Mouse (Mus musculus): ENCODE data around the gene AI464131. TPM values are rescaled to one million over a fixed set of nuclear protein-coding genes. Genes with fewer than 3 reads are reported as not detected.

Gene AI464131
- polyA plus RNA-seq, 1 experiment from 2014 or later, result 6.6 TPM

- no peak for ATAC-seq (ENCODE audit: insufficient number of reproducible peaks, low FRiP score, low TSS enrichment, low read depth)
- peaks cover 35% of the 10 kb centered on the region for H3K4me1 ChIP-seq
- H3K27me3 ChIP-seq, result peaks cover 66% of the 10 kb centered on the region
- no peaks in the 10 kb centered on the region for H3K36me3 ChIP-seq
- no peak overlapping the region for H3K4me3 ChIP-seq
- 72% methylated on average over 5 of the region's 5 CpGs for WGBS
- no peak overlapping the region for H3K4me2 ChIP-seq
- H3K9me3 ChIP-seq, result no peaks in the 10 kb centered on the region
- H3K9ac ChIP-seq, result no peak overlapping the region
- H3K27ac ChIP-seq, result no peak overlapping the region
Measured at GRCm38 (mm10) chr4:41504325-41504724, 1.4 kb upstream of the AI464131 start.

- H3K36me3 ChIP-seq, result no peaks in the 10 kb centered on the region
- ATAC-seq (ENCODE audit: insufficient number of reproducible peaks, low FRiP score, low TSS enrichment, low read depth), result peak; percentile 50
- peak overlapping the region; percentile 33; the same call in 1 of the 2 replicates for H3K9ac ChIP-seq
- H3K9me3 ChIP-seq, result no peaks in the 10 kb centered on the region
- peak overlapping the region; percentile 47 for H3K27ac ChIP-seq
- H3K4me1 ChIP-seq, result peaks cover 48% of the 10 kb centered on the region
- peaks cover 71% of the 10 kb centered on the region for H3K27me3 ChIP-seq
- peak overlapping the region; percentile 43 for H3K4me3 ChIP-seq
- WGBS, result 10% methylated on average over 20 of the region's 20 CpGs
- H3K4me2 ChIP-seq, result peak overlapping the region; percentile 67
Measured at GRCm38 (mm10) chr4:41502171-41502940, 520 bp downstream of the AI464131 start.

- WGBS, result 65% methylated on average over 4 of the region's 4 CpGs
- H3K9ac ChIP-seq, result no peak overlapping the region
- no peaks in the 10 kb centered on the region for H3K9me3 ChIP-seq
- H3K27ac ChIP-seq, result no peak overlapping the region
- H3K27me3 ChIP-seq, result peaks cover 79% of the 10 kb centered on the region
- peaks cover 45% of the 10 kb centered on the region for H3K4me1 ChIP-seq
- no peak overlapping the region for H3K4me3 ChIP-seq
- no peak for ATAC-seq (ENCODE audit: insufficient number of reproducible peaks, low FRiP score, low TSS enrichment, low read depth)
- H3K4me2 ChIP-seq, result no peak overlapping the region
- no peaks in the 10 kb centered on the region for H3K36me3 ChIP-seq
Measured at GRCm38 (mm10) chr4:41500787-41501186, 2.1 kb downstream of the AI464131 start.

GRCm38 (mm10) chr4:41499619-41500018 lies 3.3 kb downstream of the AI464131 start:
- no peak for ATAC-seq (ENCODE audit: insufficient number of reproducible peaks, low FRiP score, low TSS enrichment, low read depth)
- Histone ChIP-seq H3K9ac (no peak overlapping the region), H3K27ac (no peak overlapping the region), H3K27me3 (peaks cover 85% of the 10 kb centered on the region), H3K36me3 (no peaks in the 10 kb centered on the region), H3K4me1 (peaks cover 46% of the 10 kb centered on the region), H3K4me3 (no peak overlapping the region), H3K9me3 (no peaks in the 10 kb centered on the region), H3K4me2 (no peak overlapping the region)
- WGBS, result 61% methylated on average over 8 of the region's 8 CpGs

GRCm38 (mm10) chr4:41498921-41499391 lies 3.9 kb downstream of the AI464131 start:
- Histone ChIP-seq H3K9me3 (no peaks in the 10 kb centered on the region), H3K36me3 (no peaks in the 10 kb centered on the region), H3K4me1 (peaks cover 46% of the 10 kb centered on the region), H3K27me3 (peaks cover 85% of the 10 kb centered on the region), H3K27ac (no peak overlapping the region), H3K4me3 (peak overlapping the region; percentile 33), H3K9ac (no peak overlapping the region), H3K4me2 (peak overlapping the region; percentile 60)
- WGBS, result 11% methylated on average over 43 of the region's 43 CpGs
- no peak for ATAC-seq (ENCODE audit: insufficient number of reproducible peaks, low FRiP score, low TSS enrichment, low read depth)

GRCm38 (mm10) chr4:41497995-41498845 lies 4.7 kb downstream of the AI464131 start:
- peak overlapping the region; percentile 33 for H3K4me3 ChIP-seq
- H3K36me3 ChIP-seq, result no peaks in the 10 kb centered on the region
- H3K4me2 ChIP-seq, result peak overlapping the region; percentile 60
- H3K27me3 ChIP-seq, result peaks cover 85% of the 10 kb centered on the region
- H3K27ac ChIP-seq, result no peak overlapping the region
- no peak for ATAC-seq (ENCODE audit: insufficient number of reproducible peaks, low FRiP score, low TSS enrichment, low read depth)
- peaks cover 46% of the 10 kb centered on the region for H3K4me1 ChIP-seq
- H3K9ac ChIP-seq, result no peak overlapping the region
- H3K9me3 ChIP-seq, result no peaks in the 10 kb centered on the region
- WGBS, result 12% methylated on average over 72 of the region's 72 CpGs

GRCm38 (mm10) chr4:41497579-41497978 lies 5.3 kb downstream of the AI464131 start:
- H3K27me3 ChIP-seq, result peaks cover 86% of the 10 kb centered on the region
- H3K4me3 ChIP-seq, result peak overlapping the region; percentile 33
- no peak for ATAC-seq (ENCODE audit: insufficient number of reproducible peaks, low FRiP score, low TSS enrichment, low read depth)
- WGBS, result 7% methylated on average over 34 of the region's 34 CpGs
- H3K36me3 ChIP-seq, result no peaks in the 10 kb centered on the region
- no peaks in the 10 kb centered on the region for H3K9me3 ChIP-seq
- H3K4me2 ChIP-seq, result peak overlapping the region; percentile 60
- H3K27ac ChIP-seq, result no peak overlapping the region
- H3K4me1 ChIP-seq, result peaks cover 41% of the 10 kb centered on the region
- H3K9ac ChIP-seq, result 0 out of 2 replicates have a peak overlapping the region, but pooled peaks have one; percentile 4

GRCm38 (mm10) chr4:41497046-41497445 lies 5.8 kb downstream of the AI464131 start:
- peaks cover 36% of the 10 kb centered on the region for H3K4me1 ChIP-seq
- H3K9ac ChIP-seq, result no peak overlapping the region
- H3K27me3 ChIP-seq, result peaks cover 80% of the 10 kb centered on the region
- ATAC-seq (ENCODE audit: insufficient number of reproducible peaks, low FRiP score, low TSS enrichment, low read depth), result no peak
- 55% methylated on average over 5 of the region's 5 CpGs for WGBS
- H3K36me3 ChIP-seq, result no peaks in the 10 kb centered on the region
- no peaks in the 10 kb centered on the region for H3K9me3 ChIP-seq
- no peak overlapping the region for H3K27ac ChIP-seq
- H3K4me3 ChIP-seq, result peak overlapping the region; percentile 33; the same call in 1 of the 2 replicates
- H3K4me2 ChIP-seq, result 0 out of 2 replicates have a peak overlapping the region, but pooled peaks have one; percentile 60

GRCm38 (mm10) chr4:41495850-41496249 lies 7.0 kb downstream of the AI464131 start:
- 64% methylated on average over 11 of the region's 11 CpGs for WGBS
- H3K4me1 ChIP-seq, result peaks cover 34% of the 10 kb centered on the region
- no peaks in the 10 kb centered on the region for H3K9me3 ChIP-seq
- H3K9ac ChIP-seq, result no peak overlapping the region
- H3K27me3 ChIP-seq, result peaks cover 68% of the 10 kb centered on the region
- H3K36me3 ChIP-seq, result no peaks in the 10 kb centered on the region
- ATAC-seq (ENCODE audit: insufficient number of reproducible peaks, low FRiP score, low TSS enrichment, low read depth), result 0 out of 2 replicates have a peak, but pooled peaks have one; percentile 30
- no peak overlapping the region for H3K4me2 ChIP-seq
- no peak overlapping the region for H3K27ac ChIP-seq
- no peak overlapping the region for H3K4me3 ChIP-seq

GRCm38 (mm10) chr4:41495076-41495475 lies 7.8 kb downstream of the AI464131 start:
- peaks cover 34% of the 10 kb centered on the region for H3K4me1 ChIP-seq
- no peak overlapping the region for H3K4me2 ChIP-seq
- H3K9ac ChIP-seq, result no peak overlapping the region
- no peaks in the 10 kb centered on the region for H3K36me3 ChIP-seq
- H3K9me3 ChIP-seq, result no peaks in the 10 kb centered on the region
- H3K27ac ChIP-seq, result no peak overlapping the region
- 71% methylated on average over 4 of the region's 4 CpGs for WGBS
- no peak overlapping the region for H3K4me3 ChIP-seq
- peaks cover 61% of the 10 kb centered on the region for H3K27me3 ChIP-seq
- no peak for ATAC-seq (ENCODE audit: insufficient number of reproducible peaks, low FRiP score, low TSS enrichment, low read depth)

GRCm38 (mm10) chr4:41494378-41494777 lies 8.5 kb downstream of the AI464131 start:
- H3K27me3 ChIP-seq, result peaks cover 54% of the 10 kb centered on the region
- H3K9me3 ChIP-seq, result no peaks in the 10 kb centered on the region

More at GRCm38 (mm10) chr4:41494378-41494777, 8.5 kb downstream of the AI464131 start:
- Histone ChIP-seq H3K4me2 (no peak overlapping the region), H3K4me3 (no peak overlapping the region), H3K9ac (no peak overlapping the region), H3K4me1 (peaks cover 32% of the 10 kb centered on the region), H3K36me3 (no peaks in the 10 kb centered on the region), H3K27ac (no peak overlapping the region)
- WGBS, result 35% methylated on average over 3 of the region's 3 CpGs
- ATAC-seq (ENCODE audit: insufficient number of reproducible peaks, low FRiP score, low TSS enrichment, low read depth), result no peak

Measured in limb, embryonic 15.5 days (tissue).